Mouse (Mus musculus) limb, embryonic 12.5 days (tissue): ENCODE measurements around the gene 4931409K22Rik. TPM values are rescaled to one million over a fixed set of nuclear protein-coding genes. Genes with fewer than 3 reads are reported as not detected.
A peak's percentile ranks its signal among the peaks of the same experiment; 100 is the strongest.
"Not testable (repeated sequence)": the region's sequence is repeated elsewhere in the genome, so short reads cannot be mapped to it uniquely, and the experiment has no call there.

Experiments
- ATAC-seq: fragments of 200-750 bp; cut with Nextera tagmentation; 2 replicates; pipeline ENCODE4 v1.8.0; 2017; ENCODE audit warnings: low read depth, moderate TSS enrichment; ENCODE audit not compliant: insufficient number of reproducible peaks, insufficient read depth, low FRiP score, low TSS enrichment
- H3K27ac ChIP-seq: fragments of 300-500 bp; sonication (generic); 2 replicates; pipeline ENCODE4 v1.5.1; 2016; ENCODE audit warnings: mild to moderate bottlenecking, moderate library complexity
- H3K27me3 ChIP-seq: fragments of 300-500 bp; sonication (generic); 2 replicates; pipeline ENCODE4 v1.6.1; 2016; ENCODE audit warnings: mild to moderate bottlenecking, moderate library complexity
- H3K36me3 ChIP-seq: fragments of 300-500 bp; sonication (generic); 2 replicates; pipeline ENCODE4 v1.6.1; 2016; ENCODE audit warnings: mild to moderate bottlenecking, moderate library complexity
- H3K4me1 ChIP-seq: fragments of 300-500 bp; sonication (generic); replicated peaks from 2 replicates; pipeline ENCODE4 v1.6.1; 2016
- H3K4me2 ChIP-seq: fragments of 300-500 bp; sonication (generic); 2 replicates; pipeline ENCODE4 v1.6.1; 2016; ENCODE audit warnings: mild to moderate bottlenecking, moderate library complexity
- H3K4me3 ChIP-seq: fragments of 300-500 bp; sonication (generic); replicated peaks from 2 replicates; pipeline ENCODE4 v1.5.1; 2016; ENCODE audit warnings: mild to moderate bottlenecking
- H3K9ac ChIP-seq: fragments of 300-500 bp; sonication (generic); replicated peaks from 2 replicates; pipeline ENCODE4 v1.6.1; 2016; ENCODE audit warnings: mild to moderate bottlenecking, moderate library complexity
- H3K9me3 ChIP-seq: fragments of 300-500 bp; sonication (generic); 2 replicates; pipeline ENCODE4 v1.6.1; 2016; ENCODE audit warnings: mild to moderate bottlenecking, moderate library complexity
- WGBS: fragments of 180-500 bp; shearing (Covaris S2); methylation state at CpG from one replicate; pipeline ENCODE4 v1.1.7; 2016; 5-methylcytosine and 5-hydroxymethylcytosine counted together
- polyA plus RNA-seq: library from polyadenylated mRNA; unstranded; fragments of >200 nt; fragmentation: Nextera tagmentation; extraction: Ambion mirVana; gene quantifications from 2 replicates; pipeline ENCODE4 v1.2.1, GENCODE M21; 2016

Gene 4931409K22Rik
- polyA plus RNA-seq, 1 experiment from 2014 or later = 0.19 TPM

DNA sequence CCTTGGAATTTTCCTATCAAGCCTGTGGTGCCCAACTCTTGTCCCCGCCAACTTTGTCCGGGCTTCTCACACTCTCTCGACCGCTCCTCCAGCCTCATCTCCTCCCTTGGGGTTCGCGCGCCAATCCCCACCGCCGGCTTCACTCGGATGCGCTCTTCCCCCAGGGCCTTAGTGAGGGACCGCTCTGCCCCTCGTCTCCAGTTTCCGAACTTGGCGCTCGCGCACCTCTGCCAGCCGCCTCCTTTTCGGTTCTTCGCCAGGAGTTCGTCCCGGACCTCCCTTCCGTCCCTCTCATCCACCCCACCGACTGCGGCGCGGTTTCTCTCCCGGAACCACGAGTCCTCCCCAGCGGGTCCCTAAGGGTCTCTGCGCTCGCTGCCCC, 20.2 kb upstream of the 4931409K22Rik start:
- peak overlapping the region; percentile 84 for H3K9ac ChIP-seq
- H3K4me3 ChIP-seq = peak overlapping the region; percentile 75
- ATAC-seq = peak; percentile 26
- peak overlapping the region; percentile 71 for H3K4me2 ChIP-seq
- no peaks in the 10 kb centered on the region for H3K9me3 ChIP-seq
- under 1% methylated on average over 32 of the region's 32 CpGs for WGBS
- H3K27ac ChIP-seq = peak overlapping the region; percentile 76; the same call in 1 of the 2 replicates
- peaks cover 12% of the 10 kb centered on the region for H3K4me1 ChIP-seq
- no peaks in the 10 kb centered on the region for H3K27me3 ChIP-seq
- peaks cover 36% of the 10 kb centered on the region for H3K36me3 ChIP-seq

DNA sequence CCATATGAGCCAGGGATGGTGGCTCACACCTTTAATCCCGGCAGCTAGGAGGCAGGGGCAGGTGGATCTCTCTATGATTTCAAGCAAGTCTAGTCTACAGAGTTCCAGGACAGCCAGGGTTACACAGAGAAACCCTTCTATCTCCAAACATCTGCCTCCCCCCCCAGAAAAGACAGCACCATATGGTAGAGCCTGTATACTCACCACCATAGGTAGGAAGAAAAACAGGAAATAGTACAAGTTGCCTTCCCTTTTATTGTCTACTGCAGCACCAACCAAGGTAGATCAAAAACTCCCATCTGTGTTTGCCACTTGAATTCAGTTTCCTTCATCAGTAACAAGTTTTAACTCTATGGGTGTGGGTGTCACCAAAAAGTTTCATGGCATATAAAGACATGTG, 19.3 kb upstream of the 4931409K22Rik start:
- peak overlapping the region; percentile 71 for H3K4me2 ChIP-seq
- H3K27me3 ChIP-seq = no peaks in the 10 kb centered on the region
- no peak for ATAC-seq
- no peak overlapping the region for H3K27ac ChIP-seq
- H3K36me3 ChIP-seq = peaks cover 44% of the 10 kb centered on the region
- peaks cover 12% of the 10 kb centered on the region for H3K4me1 ChIP-seq
- H3K9me3 ChIP-seq = no peaks in the 10 kb centered on the region
- peak overlapping the region; percentile 75 for H3K4me3 ChIP-seq
- peak overlapping the region; percentile 84 for H3K9ac ChIP-seq
- WGBS = 90% methylated on average over 1 of the region's 1 CpGs

DNA sequence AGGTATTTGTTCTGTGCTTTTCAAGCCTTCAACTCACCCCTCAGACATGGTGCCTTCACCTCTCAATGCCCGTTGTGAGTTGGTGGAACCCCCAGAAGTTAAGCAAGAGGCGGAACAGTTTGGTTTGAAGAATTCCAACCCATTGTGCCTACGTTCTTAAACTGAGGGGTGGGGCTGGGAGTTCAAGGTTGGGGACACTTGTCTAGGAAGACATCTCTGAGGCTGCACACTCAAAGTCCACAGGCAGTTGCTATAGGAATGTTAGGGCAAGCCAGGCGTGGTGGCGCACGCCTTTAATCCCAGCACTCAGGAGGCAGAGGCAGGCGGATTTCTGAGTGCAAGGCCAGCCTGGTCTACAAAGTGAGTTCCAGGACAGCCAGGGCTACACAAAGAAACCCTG, 1.3 kb downstream of the 4931409K22Rik start:
- 95% methylated on average over 7 of the region's 7 CpGs for whole genome bisulfite sequencing
- not testable (repeated sequence) for ATAC-seq, H3K27me3 ChIP-seq, H3K9ac ChIP-seq, H3K9me3 ChIP-seq, H3K4me3 ChIP-seq, H3K27ac ChIP-seq, H3K36me3 ChIP-seq, H3K4me2 ChIP-seq
- peaks cover 37% of the 10 kb centered on the region for H3K4me1 ChIP-seq

DNA sequence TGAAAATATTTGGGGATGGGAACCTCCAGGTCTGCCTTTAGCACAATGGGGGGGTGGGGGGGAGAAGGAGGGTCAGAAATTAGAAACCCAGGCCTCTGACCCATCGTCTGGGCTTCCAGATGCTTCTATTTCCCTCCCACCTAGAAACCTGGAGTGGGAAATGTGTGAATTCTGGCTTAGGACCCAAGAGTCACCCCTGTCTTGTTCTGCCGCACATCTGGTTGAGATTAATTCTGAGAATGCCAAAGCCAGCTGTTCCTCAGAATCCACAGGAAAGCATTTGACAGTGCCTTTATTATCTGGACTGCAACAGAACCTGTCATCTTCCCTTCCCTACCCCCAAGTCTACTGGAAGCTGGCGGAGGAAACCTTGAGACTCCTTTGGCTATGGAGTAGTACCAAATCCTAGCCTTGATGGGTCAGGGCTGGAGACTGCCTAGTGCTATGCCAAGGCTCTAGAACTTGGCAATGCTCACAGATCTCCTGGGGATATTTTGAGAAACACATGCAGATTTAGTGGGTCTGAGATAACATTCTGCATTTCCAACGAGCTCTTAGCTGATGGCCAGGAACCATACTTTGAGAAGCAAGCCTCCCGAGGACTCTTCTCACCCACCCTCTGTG, 2.9 kb downstream of the 4931409K22Rik start:
- WGBS = 47% methylated on average over 5 of the region's 5 CpGs
- Histone ChIP-seq H3K4me3 (no peak overlapping the region), H3K27ac (peak overlapping the region; percentile 24; the same call in 1 of the 2 replicates), H3K4me1 (peaks cover 37% of the 10 kb centered on the region), H3K36me3 (no peaks in the 10 kb centered on the region), H3K9me3 (no peaks in the 10 kb centered on the region), H3K4me2 (no peak overlapping the region), H3K9ac (no peak overlapping the region), H3K27me3 (peaks cover 18% of the 10 kb centered on the region)
- no peak for ATAC-seq

DNA sequence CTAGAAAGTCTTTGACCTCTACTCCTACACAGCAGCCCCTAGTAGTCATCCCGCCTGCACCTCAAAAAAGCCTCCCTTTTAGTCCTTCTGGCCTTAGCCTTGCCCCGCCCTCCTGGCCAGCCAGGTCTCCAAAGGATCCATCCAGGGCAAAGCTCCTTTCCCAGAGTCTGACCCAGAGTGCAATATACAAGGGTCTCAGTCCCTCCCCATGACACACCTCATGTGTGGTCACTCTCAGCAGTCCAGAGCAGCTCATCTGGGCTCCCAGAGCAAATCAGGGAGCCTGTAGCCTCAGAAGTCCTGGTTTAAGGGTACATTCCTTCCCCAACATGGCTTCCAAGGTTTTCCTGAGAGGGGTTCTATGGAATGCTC, 5.3 kb downstream of the 4931409K22Rik start:
- H3K27me3 ChIP-seq = peaks cover 30% of the 10 kb centered on the region
- peak overlapping the region; percentile 45 for H3K4me2 ChIP-seq
- ATAC-seq = no peak
- no peak overlapping the region for H3K27ac ChIP-seq
- WGBS = 55% methylated on average over 2 of the region's 2 CpGs
- H3K4me3 ChIP-seq = peak overlapping the region; percentile 22; the same call in 1 of the 2 replicates
- H3K4me1 ChIP-seq = peaks cover 37% of the 10 kb centered on the region
- no peak overlapping the region for H3K9ac ChIP-seq
- no peaks in the 10 kb centered on the region for H3K36me3 ChIP-seq
- no peaks in the 10 kb centered on the region for H3K9me3 ChIP-seq

DNA sequence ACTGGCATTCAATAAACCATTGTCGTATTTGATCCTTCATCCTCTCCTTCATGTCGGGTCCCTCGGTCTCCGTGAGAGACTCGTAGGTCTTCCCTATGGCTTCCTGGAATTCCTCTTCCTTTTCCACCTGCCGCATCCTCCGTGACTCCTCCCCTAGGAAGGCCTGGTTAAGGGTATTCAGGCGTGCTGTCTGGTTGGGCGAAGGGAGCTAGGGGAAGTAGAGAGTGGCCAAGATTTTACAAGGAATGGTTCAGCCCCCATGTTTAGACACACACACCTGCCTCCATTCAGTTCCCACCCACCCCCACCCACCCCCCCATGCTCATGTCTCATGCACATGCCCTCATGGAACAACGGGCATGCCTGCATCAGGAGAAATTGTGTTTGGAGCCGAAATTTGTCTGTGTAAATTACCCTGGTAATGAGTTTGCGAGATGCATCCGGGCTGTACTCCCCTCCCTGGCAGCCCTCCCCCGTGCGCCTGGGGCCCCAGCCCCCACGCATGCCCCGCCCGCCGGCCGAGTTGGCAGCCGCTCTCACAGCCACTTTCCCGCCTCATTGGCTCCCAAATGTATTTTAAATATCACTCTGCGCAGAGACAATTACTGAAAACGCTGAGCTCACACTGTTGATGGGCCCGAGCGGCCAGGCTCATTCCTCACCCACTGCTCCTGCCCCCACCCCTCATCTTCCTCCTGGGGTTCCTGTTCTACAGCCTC, 5.9 kb downstream of the 4931409K22Rik start:
- Histone ChIP-seq H3K9ac (0 out of 2 replicates have a peak overlapping the region, but pooled peaks have one; percentile 23), H3K27ac (no peak overlapping the region), H3K4me3 (peak overlapping the region; percentile 22; the same call in 1 of the 2 replicates)

DNA sequence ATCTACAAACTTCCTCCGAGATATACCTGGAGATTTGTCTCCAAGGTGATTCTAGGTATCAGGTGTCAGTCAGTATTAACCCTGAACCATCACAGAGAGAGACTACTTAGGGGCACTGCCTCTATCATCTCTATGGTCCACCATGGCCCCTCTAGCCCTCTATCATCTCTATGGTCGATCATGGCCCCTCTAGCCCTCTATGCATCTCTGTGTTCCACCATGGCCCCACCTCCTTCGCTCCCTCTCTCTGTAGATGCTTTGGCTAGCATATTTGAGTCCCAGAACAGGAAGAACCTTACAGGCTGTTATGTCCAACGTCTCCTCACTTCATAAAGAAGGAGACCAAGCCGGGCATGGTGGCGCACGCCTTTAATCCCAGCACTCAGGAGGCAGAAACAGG, 14.0 kb downstream of the 4931409K22Rik start:
- 72% methylated on average over 7 of the region's 7 CpGs for WGBS
- Histone ChIP-seq H3K36me3 (no peaks in the 10 kb centered on the region), H3K9me3 (no peaks in the 10 kb centered on the region), H3K4me2 (no peak overlapping the region), H3K27me3 (peaks cover 16% of the 10 kb centered on the region; the same call in 1 of the 2 replicates), H3K27ac (no peak overlapping the region), H3K9ac (no peak overlapping the region), H3K4me1 (peaks cover 28% of the 10 kb centered on the region), H3K4me3 (no peak overlapping the region)
- no peak for ATAC-seq

More for the DNA sequence above, 5.9 kb downstream of the 4931409K22Rik start:
- 29% methylated on average over 26 of the region's 26 CpGs for WGBS
- Histone ChIP-seq H3K27me3 (peaks cover 30% of the 10 kb centered on the region), H3K4me1 (peaks cover 37% of the 10 kb centered on the region), H3K36me3 (no peaks in the 10 kb centered on the region), H3K4me2 (peak overlapping the region; percentile 45), H3K9me3 (no peaks in the 10 kb centered on the region)
- no peak for ATAC-seq

DNA sequence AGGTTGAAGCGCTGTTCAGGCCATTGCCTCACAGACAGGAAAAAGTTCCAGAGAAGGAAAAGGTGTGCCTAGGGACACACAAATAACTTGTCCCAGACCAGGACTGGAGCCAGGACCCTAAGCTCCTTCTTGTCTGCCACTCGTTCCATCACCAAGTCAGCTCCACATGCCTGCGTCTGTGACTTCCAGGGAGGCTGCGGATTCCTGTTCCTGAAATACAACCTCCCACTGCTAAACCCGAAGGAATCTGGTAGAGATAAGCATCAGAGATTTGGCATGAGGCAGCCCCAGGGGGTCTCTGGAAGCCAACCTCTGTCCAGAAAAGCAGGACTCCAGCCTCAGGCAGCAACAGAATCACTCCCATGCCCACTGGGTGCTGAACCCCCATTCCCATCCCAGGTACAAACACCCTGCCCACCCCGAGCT, 15.5 kb downstream of the 4931409K22Rik start:
- peak overlapping the region; percentile 45; the same call in 1 of the 2 replicates for H3K9ac ChIP-seq
- H3K27me3 ChIP-seq = peaks cover 25% of the 10 kb centered on the region
- H3K4me3 ChIP-seq = 0 out of 2 replicates have a peak overlapping the region, but pooled peaks have one; percentile 7
- no peaks in the 10 kb centered on the region for H3K9me3 ChIP-seq
- peak overlapping the region; percentile 47 for H3K4me2 ChIP-seq
- 16% methylated on average over 6 of the region's 6 CpGs for WGBS
- peak overlapping the region; percentile 70; the same call in 1 of the 2 replicates for H3K27ac ChIP-seq
- no peak for ATAC-seq
- H3K4me1 ChIP-seq = peaks cover 31% of the 10 kb centered on the region
- no peaks in the 10 kb centered on the region for H3K36me3 ChIP-seq

DNA sequence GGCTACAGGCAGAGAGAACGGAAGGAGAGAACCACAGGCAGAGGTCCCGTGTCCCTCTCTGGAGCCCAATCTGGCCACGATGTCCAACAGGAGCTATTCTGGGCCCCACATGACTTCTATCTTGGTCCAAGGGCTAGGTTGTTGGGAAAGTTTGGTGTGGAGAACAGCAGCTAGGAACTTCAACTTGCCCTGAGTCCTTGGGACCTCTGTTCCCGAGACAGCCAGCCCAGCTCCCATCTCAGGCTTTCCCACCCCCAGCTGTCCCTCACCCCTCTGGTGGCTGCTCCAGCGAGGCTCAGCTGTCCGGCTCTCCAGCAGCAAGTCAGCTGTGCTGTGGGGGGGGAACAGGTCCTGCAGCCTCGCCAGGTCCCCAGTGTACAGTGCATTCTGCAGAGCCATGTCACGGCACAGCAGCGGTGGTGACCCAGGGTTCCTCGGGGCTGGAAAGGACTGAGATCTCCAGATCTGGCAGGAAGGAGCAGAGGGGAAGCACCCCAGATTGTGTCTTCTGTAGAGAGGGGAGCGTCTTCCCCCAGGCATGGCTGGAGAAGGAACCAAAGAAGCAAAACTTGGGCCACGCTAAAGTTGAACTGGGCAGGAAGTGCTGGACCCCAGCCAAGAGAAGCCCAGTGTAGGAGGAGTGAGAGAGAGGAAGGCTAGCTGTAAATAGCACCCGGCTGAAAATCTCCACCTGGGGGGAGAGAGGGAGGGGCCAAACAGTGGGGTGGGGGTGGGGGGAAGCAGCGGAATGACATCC, 16.0 kb downstream of the 4931409K22Rik start, which contains the start of gene Asb10:
Asb10 (minus strand) TSS at position 592 of the 757 bp plus-strand sequence.
- Histone ChIP-seq H3K27ac (peak within 1 kb of the TSS; percentile 70), H3K4me2 (peak within 1 kb of the TSS; percentile 47), H3K9ac (peak within 1 kb of the TSS; percentile 45; the same call in 1 of the 2 replicates), H3K9me3 (no peaks in the 10 kb centered on the region), H3K36me3 (no peaks in the 10 kb centered on the region), H3K27me3 (peaks cover 31% of the 10 kb centered on the region), H3K4me1 (peaks cover 31% of the 10 kb centered on the region), H3K4me3 (0 out of 2 replicates have a peak within 1 kb of the TSS, but pooled peaks have one; percentile 7)
- peak; percentile 40; the same call in 1 of the 2 replicates for ATAC-seq
- WGBS = 28% methylated on average over 14 of the region's 14 CpGs

DNA sequence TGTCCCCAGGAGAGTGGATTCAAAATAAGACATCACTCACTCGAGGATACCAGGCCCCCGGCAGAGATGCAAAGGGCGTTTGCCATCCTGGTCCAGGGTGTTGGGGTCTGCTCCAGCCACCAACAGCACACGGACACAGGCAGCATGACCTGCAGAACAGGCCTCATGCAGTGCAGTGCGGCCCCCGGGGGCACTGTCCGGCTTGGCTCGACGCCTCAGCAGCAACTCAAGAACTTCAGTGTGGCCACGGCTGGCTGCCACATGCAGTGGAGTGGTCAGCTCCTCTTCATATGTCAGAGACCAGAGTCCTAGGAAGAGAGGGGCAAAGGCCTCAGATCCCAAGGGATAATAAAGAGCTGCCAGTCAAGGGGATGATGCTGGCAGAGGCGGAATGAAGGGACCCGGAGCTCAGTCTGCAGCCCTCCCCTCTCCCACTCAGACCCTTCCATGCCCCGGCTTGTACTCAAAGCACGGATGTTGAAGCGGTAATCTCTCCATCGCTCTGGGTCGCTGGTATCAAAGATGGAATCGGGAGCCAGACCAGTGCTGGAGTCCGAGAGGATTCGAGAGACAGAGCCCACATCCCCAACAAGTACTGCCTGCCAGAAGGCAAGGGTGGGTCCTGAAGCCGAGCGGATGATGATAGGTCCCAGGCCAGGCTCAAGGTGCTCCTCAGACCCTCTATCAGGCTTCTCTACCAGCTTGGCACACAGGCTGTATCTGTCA, 16.9 kb downstream of the 4931409K22Rik start:
- Histone ChIP-seq H3K4me2 (peak overlapping the region; percentile 47; the same call in 1 of the 2 replicates), H3K4me1 (peaks cover 31% of the 10 kb centered on the region), H3K4me3 (no peak overlapping the region), H3K36me3 (no peaks in the 10 kb centered on the region), H3K27ac (0 out of 2 replicates have a peak overlapping the region, but pooled peaks have one; percentile 70), H3K9ac (no peak overlapping the region), H3K9me3 (no peaks in the 10 kb centered on the region), H3K27me3 (peaks cover 33% of the 10 kb centered on the region)
- no peak for ATAC-seq
- 74% methylated on average over 22 of the region's 22 CpGs for WGBS
